Mouse (Mus musculus): ENCODE data around the gene Etfbkmt.
"Not testable (repeated sequence)": the region's sequence is repeated elsewhere in the genome, so short reads cannot be mapped to it uniquely, and the experiment has no call there.

Gene Etfbkmt

DNA sequence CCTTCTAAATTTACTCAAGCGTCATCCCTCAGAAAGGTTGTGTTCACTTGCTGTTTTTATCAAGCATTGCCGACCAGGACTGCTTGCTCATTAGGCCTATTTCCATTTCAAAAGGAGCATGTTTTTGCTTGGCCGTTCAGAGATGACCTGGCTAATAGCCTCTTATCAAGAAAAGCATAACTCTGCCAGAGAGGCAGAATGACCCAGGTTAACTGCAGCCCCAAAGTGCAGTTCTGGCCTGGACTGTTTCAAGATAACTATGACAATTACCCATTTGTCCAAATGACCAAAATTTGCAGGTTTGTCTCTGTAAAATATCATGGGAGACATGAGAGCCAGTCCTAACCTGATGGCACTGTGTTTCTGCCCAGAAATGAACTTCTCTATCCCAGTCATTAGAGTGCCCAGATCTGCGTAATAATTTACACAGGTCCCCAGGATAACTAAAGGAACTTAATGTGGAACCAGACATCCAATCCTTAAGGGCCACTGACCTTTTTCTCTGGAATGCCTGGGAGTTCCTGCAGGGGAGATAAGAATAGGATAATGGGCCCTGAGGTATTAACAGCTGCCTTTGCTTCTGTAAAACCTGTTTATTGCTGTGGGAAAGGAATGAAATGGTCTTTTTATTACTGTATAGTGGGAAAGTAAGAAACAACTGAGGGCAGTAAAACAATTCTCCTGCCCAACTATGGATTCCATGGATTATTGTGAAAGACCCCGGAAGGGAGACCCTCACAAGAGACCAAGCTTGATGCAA is 5.1 kb upstream of the Etfbkmt start:
- DNase-seq (ENCODE audit: low spot score) = peak; percentile 50

DNA sequence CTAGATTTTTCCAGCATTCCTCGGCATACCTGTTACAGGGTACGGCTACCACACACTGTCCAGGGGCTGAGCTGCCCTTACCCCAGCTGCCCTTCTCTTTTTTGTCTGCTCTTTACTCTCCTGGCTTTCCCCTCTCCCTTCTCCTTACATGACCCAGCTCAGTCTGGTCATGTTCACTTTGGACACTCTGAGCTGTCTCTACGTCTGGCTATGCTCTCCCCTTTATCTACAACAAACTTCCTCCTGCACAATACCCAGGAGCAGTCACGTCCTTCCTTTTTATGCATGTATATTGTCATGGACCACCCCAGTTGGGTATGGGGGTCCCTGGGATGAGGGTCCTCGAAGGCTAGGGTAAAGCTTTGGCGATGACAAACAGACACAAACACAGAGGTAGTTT is 4.0 kb upstream of the Etfbkmt start:
- DNase-seq (ENCODE audit: low spot score) = no peak

GRCm38 (mm10) chr6:149137936-149138335 is 1.7 kb upstream of the Etfbkmt start:
- no peak for DNase-seq (ENCODE audit: low spot score)

- DNase-seq (ENCODE audit: low spot score) = no peak
These were observed 638 bp upstream of the Etfbkmt start for GRCm38 (mm10) chr6:149139011-149139410.

GRCm38 (mm10) chr6:149141393-149142173 is 1.9 kb downstream of the Etfbkmt start:
- peak; percentile 95 for DNase-seq (ENCODE audit: low spot score)

DNA sequence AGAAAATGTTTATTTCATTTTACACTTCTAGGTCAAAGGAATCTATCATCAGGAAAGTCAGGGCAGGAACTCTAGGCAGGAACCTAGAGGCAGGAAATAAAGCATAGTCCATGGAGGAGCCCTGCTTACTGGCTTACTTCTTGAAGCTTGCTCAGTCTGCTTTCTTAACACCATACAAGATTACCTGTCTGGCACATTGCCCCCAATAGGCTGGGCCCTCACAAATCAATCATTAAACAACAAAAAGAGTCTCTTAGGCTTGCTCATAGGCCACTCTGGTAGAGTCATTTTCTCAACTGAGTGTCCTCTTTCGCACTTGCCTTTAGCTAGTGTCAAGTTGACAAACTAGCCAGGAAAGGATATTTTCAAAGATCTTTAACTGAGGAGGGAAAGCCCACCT is 5.5 kb downstream of the Etfbkmt start:
- DNase-seq (ENCODE audit: low spot score) = no peak

DNA sequence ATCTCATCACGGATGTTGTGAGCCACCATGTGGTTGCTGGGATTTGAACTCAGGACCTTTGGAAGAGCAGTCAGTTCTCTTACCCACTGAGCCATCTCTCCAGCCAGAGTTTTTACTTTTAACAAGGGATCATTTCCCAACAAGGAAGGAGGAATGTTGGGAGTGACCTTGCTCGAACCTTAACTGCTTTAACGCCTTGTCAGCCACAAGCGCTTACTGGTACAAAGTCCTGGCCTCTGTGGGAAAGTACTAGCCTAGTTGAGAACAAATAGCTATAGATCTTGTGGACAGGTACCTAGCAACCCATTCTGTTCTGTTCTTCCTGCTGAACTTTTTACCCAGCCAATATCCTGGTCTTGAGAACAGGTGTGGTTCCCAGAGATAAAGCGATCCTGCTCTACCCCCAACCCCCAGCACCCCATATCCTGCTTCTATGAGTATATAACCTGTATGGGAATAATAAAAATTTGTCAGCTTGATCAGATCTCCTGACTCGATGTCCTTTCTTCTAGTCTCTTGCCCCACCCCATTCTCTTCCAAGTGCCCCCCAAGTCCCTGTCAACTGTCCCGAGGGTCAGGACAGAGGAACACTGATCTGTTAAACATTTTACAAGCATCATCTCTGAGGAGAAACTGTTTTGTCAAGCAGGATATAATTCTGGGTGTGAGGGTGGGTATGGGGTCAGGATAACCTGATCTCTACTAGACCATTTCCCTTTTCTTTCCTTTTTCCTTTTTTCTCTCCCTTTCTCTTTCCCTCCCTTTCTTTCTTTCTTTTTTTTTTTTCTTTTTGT is 9.0 kb downstream of the Etfbkmt start:
- no peak for DNase-seq (ENCODE audit: low spot score)

DNA sequence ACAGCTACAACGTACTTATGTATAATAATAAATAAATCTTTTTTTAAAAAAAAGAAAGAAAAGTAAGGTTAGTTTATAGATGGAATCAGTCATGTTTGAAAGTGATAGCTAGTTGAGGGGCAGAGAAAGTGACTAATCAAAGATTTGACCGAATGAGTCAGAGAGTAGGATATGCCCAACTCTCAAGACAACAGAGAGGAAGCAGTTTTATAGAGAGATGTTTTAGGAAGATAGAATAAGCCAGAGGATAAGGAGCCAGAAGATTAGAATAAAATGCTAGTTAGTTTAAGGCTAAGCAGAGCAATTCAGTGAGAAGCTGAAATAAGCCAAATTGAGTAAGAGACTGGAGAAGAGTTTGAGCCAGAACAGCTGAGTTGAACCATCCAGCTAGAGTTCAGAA is 12.5 kb downstream of the Etfbkmt start:
- DNase-seq (ENCODE audit: low spot score) = no peak

DNA sequence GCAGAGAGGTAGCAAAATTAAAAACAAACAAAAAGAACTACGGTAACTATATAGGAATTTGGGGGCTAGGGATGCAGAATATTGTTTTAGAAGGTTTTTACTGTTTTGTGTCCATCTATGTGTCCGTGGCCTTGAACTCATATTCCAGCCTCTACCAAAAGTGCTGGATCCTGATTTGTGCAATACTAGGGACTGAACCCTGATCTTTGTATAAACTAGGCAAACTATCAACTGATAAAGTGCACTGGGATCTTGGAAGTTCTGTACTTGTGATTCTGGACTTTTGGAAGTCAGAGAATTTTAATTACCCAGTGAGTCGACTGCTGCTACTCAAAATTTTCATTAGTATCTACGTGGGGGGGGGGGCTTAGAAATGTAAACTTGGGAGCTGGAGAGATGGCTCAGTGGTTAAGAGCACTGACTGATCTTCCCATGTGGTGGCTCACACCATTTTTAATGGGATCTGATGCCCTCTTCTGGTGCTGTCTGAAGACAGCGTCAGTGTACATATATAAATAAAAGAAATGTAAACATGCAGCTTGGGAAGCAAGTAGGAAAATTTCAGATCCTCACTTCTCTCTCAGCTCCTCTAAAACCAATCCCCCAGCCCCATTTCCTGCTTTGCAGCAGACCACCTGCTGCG is 13.9 kb downstream of the Etfbkmt start:
- no peak for DNase-seq (ENCODE audit: low spot score)

GRCm38 (mm10) chr6:149154116-149155030 is 14.7 kb downstream of the Etfbkmt start:
- peak; percentile 43 for DNase-seq (ENCODE audit: low spot score)

DNA sequence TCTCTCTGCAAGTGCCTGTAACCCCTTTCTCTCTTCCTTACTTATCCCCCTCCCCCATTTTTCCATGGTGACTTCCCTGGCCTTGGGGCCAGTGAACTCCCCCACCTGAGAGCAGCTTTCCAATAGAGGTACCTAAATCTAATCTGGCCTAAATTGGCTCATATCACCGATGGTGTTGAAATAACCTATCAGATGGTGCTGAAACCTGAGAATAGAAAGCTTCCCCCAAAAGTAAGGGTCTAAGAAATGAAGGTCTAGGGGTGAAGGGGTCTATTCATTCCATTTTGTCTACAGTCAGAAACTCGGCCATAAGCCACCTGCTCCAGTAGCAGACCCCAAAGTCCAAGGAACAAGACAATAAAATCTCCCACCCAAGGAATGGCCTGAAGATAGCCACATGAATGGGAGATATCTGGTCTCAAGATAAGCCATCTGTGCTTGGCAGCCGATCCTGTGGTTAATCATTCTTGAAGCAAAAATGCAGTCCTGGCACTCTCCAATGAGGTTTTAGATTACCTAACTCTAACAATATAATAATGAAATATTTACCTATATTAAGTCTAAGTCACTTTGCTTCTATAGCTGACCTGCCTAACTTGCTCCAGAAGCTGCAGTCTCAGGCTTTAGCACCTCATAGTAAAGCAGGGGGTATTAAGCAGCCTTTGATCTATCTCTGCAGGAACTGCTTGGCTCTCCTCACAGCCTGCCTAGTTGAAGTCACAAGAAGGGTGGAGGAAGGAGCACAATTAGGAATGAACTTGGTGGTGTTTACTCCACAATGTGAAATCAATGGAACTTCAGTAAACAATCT is 15.6 kb downstream of the Etfbkmt start:
- DNase-seq (ENCODE audit: low spot score) = no peak

- not testable (repeated sequence) for DNase-seq (ENCODE audit: low spot score)
These were observed 27.4 kb downstream of the Etfbkmt start for GRCm38 (mm10) chr6:149167038-149167437.

GRCm38 (mm10) chr6:149167672-149168071 is 28.0 kb downstream of the Etfbkmt start:
- no peak for DNase-seq (ENCODE audit: low spot score)

DNA sequence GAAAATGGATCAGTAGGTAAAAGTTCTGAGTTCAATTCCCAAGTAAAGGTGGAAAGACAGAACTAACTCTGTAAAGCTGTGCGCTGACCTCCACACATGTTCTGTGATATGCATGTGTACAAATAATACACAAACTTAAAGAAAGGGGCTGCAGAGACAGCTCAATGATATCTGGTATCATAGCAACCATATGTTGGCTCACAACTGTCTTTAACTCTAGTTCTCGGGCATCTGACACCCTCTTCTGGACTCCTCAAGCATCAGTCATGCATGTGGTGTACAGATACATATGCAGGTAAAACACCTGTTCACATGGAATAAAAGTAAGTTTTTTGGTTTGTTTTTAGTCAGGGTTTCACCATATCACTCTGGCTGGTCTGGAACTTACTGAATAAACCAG is 28.8 kb downstream of the Etfbkmt start:
- DNase-seq (ENCODE audit: low spot score) = no peak

GRCm38 (mm10) chr6:149169965-149170364 is 30.3 kb downstream of the Etfbkmt start:
- DNase-seq (ENCODE audit: low spot score) = not testable (repeated sequence)

GRCm38 (mm10) chr6:149173831-149174625 is 34.4 kb downstream of the Etfbkmt start:
- peak; percentile 15 for DNase-seq (ENCODE audit: low spot score)

DNA sequence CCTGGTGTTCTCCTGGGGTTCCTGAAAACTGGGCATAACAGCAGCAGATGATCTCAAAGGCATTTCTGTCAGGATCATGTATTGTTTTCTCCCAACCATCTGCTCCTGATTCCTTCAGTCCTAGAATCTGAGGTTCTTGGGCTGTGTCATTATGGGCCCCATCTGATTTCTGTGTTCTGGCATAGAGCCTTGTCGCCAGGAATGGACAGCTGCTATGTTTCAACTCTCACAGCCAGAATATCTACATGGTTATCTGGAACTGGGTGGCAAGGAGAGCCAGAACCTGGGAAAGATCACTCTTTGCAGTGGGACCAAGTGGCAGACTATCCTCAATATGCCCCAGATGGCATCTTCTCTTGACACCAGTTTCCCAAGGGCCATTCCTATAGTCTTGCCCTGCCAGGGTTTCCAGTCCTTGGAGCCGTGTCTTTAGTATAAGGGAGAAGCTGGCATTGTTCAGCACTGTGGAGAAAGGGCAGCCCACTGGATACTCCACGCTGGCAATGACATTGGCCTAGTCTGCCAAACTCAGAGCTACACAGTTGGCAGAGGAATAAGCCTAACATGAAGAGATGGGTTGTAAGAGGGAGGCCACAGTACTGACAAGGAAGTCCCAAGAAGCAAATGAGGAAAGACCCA is 35.4 kb downstream of the Etfbkmt start:
- no peak for DNase-seq (ENCODE audit: low spot score)

GRCm38 (mm10) chr6:149179064-149179463 is 39.4 kb downstream of the Etfbkmt start:
- DNase-seq (ENCODE audit: low spot score) = no peak

- no peak for DNase-seq (ENCODE audit: low spot score)
These were observed 44.4 kb downstream of the Etfbkmt start for GRCm38 (mm10) chr6:149184007-149184406.
